In genomic region chr11:47304702-47305450, GRCm38 (mm10) we compare ENCODE assay signal across 10 mouse cellular contexts.
DNase-seq lines count a peak whose midpoint lies in the region; ATAC-seq and TF ChIP-seq lines count a peak whose summit lies in the region.
"Had no signal": no experiment of that assay in that cellular context is flagged by ENCODE, and none has a peak within 500 bp of the region (broad histone marks: within the 10 kb centered on the region; RNA-seq: fewer than 3 reads in every experiment).

No protein-coding gene starts in this region.

- H3K4me2 ChIP-seq in hindbrain, embryonic 14.5 days (replicated peaks): no peak overlapping the region
- H3K4me2 ChIP-seq in hindbrain, embryonic 11.5 days (replicated peaks; ENCODE audit: low read depth, low read length): no peak overlapping the region
- no peak overlapping the region for H3K4me2 ChIP-seq in kidney, embryonic 15.5 days
- H3K4me2 ChIP-seq in limb, embryonic 14.5 days (replicated peaks; ENCODE audit: low read depth, low read length, severe bottlenecking): no peak overlapping the region
- H3K4me2 ChIP-seq in midbrain, embryonic 11.5 days: no peak overlapping the region
- H3K4me2 ChIP-seq: hindbrain, embryonic 15.5 days had no signal

- H3K27ac ChIP-seq in hindbrain, embryonic 14.5 days: no peak overlapping the region
- no peak overlapping the region for H3K27ac ChIP-seq in hindbrain, embryonic 11.5 days (ENCODE audit: low read depth, low read length)
- no peak overlapping the region for H3K27ac ChIP-seq in kidney, embryonic 15.5 days
- H3K27ac ChIP-seq in limb, embryonic 14.5 days (replicated peaks; ENCODE audit: low read depth, low read length): peak overlapping the region; percentile 21; the same call in 1 of the 2 replicates
- H3K27ac ChIP-seq in midbrain, embryonic 11.5 days (ENCODE audit: low read depth, low read length): no peak overlapping the region
- H3K27ac ChIP-seq: hindbrain, embryonic 15.5 days had no signal

- no peak overlapping the region for H3K9ac ChIP-seq in hindbrain, embryonic 14.5 days
- no peak overlapping the region for H3K9ac ChIP-seq in hindbrain, embryonic 11.5 days (ENCODE audit: low read depth, low read length)
- H3K9ac ChIP-seq in kidney, embryonic 15.5 days: no peak overlapping the region
- H3K9ac ChIP-seq in limb, embryonic 14.5 days (ENCODE audit: low read depth, low read length, severe bottlenecking): no peak overlapping the region
- H3K9ac ChIP-seq in midbrain, embryonic 11.5 days (ENCODE audit: low read length): no peak overlapping the region
- H3K9ac ChIP-seq: hindbrain, embryonic 15.5 days had no signal

- H3K9me3 ChIP-seq in hindbrain, embryonic 14.5 days (ENCODE audit: control insufficient read depth, low read length): no peaks in the 10 kb centered on the region
- no peaks in the 10 kb centered on the region for H3K9me3 ChIP-seq in hindbrain, embryonic 11.5 days (ENCODE audit: control insufficient read depth, low read length)
- no peaks in the 10 kb centered on the region for H3K9me3 ChIP-seq in kidney, embryonic 15.5 days (replicated peaks)
- H3K9me3 ChIP-seq in limb, embryonic 14.5 days (ENCODE audit: control insufficient read depth, low read length): no peaks in the 10 kb centered on the region
- H3K9me3 ChIP-seq in midbrain, embryonic 11.5 days (ENCODE audit: control insufficient read depth, low read length): no peaks in the 10 kb centered on the region
- H3K9me3 ChIP-seq: hindbrain, embryonic 15.5 days had no signal

- WGBS in hindbrain, embryonic 14.5 days: 88% methylated on average over 12 of the region's 12 CpGs
- 90% methylated on average over 12 of the region's 12 CpGs for WGBS in hindbrain, embryonic 11.5 days
- WGBS in kidney, embryonic 15.5 days: 56% methylated on average over 12 of the region's 12 CpGs
- 73% methylated on average over 12 of the region's 12 CpGs for WGBS in limb, embryonic 14.5 days
- WGBS in midbrain, embryonic 11.5 days: 94% methylated on average over 12 of the region's 12 CpGs

- no peaks in the 10 kb centered on the region for H3K27me3 ChIP-seq in hindbrain, embryonic 14.5 days (ENCODE audit: control insufficient read depth, insufficient read depth, low read length)
- H3K27me3 ChIP-seq in hindbrain, embryonic 11.5 days (ENCODE audit: control insufficient read depth, insufficient read depth, low read length): no peaks in the 10 kb centered on the region
- H3K27me3 ChIP-seq in kidney, embryonic 15.5 days: no peaks in the 10 kb centered on the region
- no peaks in the 10 kb centered on the region for H3K27me3 ChIP-seq in limb, embryonic 14.5 days (ENCODE audit: control insufficient read depth, insufficient read depth, low read length)
- H3K27me3 ChIP-seq in midbrain, embryonic 11.5 days (ENCODE audit: control insufficient read depth, insufficient read depth, low read length): no peaks in the 10 kb centered on the region
- H3K27me3 ChIP-seq: hindbrain, embryonic 15.5 days had no signal

- DNase-seq in hindbrain, embryonic 14.5 days (ENCODE audit: low spot score): peak; percentile 46
- no peak for DNase-seq in hindbrain, embryonic 11.5 days (ENCODE audit: low spot score)
- peak; percentile 65 for DNase-seq in brain, embryonic 18.5 days (ENCODE audit: low read depth, low spot score)
- peak; percentile 75 for DNase-seq in limb, embryonic 14.5 days (ENCODE audit: low spot score)
- no peak for DNase-seq in thymus, postnatal 0 days (ENCODE audit: low spot score)
- DNase-seq in thymus, postnatal 25 days: no peak
- no peak for DNase-seq in midbrain, embryonic 11.5 days (ENCODE audit: low spot score, missing footprints)
- DNase-seq: midbrain, embryonic 14.5 days had no signal

- no peaks in the 10 kb centered on the region for H3K4me1 ChIP-seq in hindbrain, embryonic 14.5 days (replicated peaks; ENCODE audit: control insufficient read depth, insufficient read depth, low read length)
- H3K4me1 ChIP-seq in hindbrain, embryonic 11.5 days (replicated peaks; ENCODE audit: control insufficient read depth, insufficient read depth, low read length): no peaks in the 10 kb centered on the region
- H3K4me1 ChIP-seq in kidney, embryonic 15.5 days: peaks cover 13% of the 10 kb centered on the region
- peaks cover 13% of the 10 kb centered on the region; the same call in 1 of the 2 replicates for H3K4me1 ChIP-seq in limb, embryonic 14.5 days (ENCODE audit: control insufficient read depth, insufficient read depth, low read length)
- H3K4me1 ChIP-seq in midbrain, embryonic 11.5 days (ENCODE audit: control insufficient read depth, insufficient read depth, low read length): no peaks in the 10 kb centered on the region
- H3K4me1 ChIP-seq: hindbrain, embryonic 15.5 days had no signal

- H3K4me3 ChIP-seq in hindbrain, embryonic 14.5 days (replicated peaks; ENCODE audit: low read length): no peak overlapping the region
- no peak overlapping the region for H3K4me3 ChIP-seq in hindbrain, embryonic 11.5 days (ENCODE audit: low read depth, low read length)
- no peak overlapping the region for H3K4me3 ChIP-seq in kidney, embryonic 15.5 days (replicated peaks)
- no peak overlapping the region for H3K4me3 ChIP-seq in limb, embryonic 14.5 days (replicated peaks; ENCODE audit: low read length)
- H3K4me3 ChIP-seq in midbrain, embryonic 11.5 days (ENCODE audit: low read depth, low read length): no peak overlapping the region
- H3K4me3 ChIP-seq: hindbrain, embryonic 15.5 days had no signal

- ATAC-seq in hindbrain, embryonic 14.5 days (ENCODE audit: low FRiP score): no peak
- no peak for ATAC-seq in hindbrain, embryonic 11.5 days (ENCODE audit: low FRiP score)
- ATAC-seq in kidney, embryonic 15.5 days (replicated peaks; ENCODE audit: low FRiP score): 0 out of 2 replicates have a peak, but pooled peaks have one; percentile 36
- peak; percentile 26; the same call in 1 of the 2 replicates for ATAC-seq in limb, embryonic 14.5 days (ENCODE audit: low FRiP score, low read depth)
- ATAC-seq in midbrain, embryonic 11.5 days (ENCODE audit: low FRiP score): no peak

- no peaks in the 10 kb centered on the region for H3K36me3 ChIP-seq in hindbrain, embryonic 14.5 days (replicated peaks; ENCODE audit: control insufficient read depth, insufficient read depth)
- H3K36me3 ChIP-seq in hindbrain, embryonic 11.5 days (ENCODE audit: control insufficient read depth, insufficient read depth, low read length): no peaks in the 10 kb centered on the region
- no peaks in the 10 kb centered on the region for H3K36me3 ChIP-seq in kidney, embryonic 15.5 days
- H3K36me3 ChIP-seq in limb, embryonic 14.5 days (ENCODE audit: control insufficient read depth, insufficient read depth, low read length): no peaks in the 10 kb centered on the region
- no peaks in the 10 kb centered on the region for H3K36me3 ChIP-seq in midbrain, embryonic 11.5 days (ENCODE audit: control insufficient read depth, insufficient read depth, low read length)
- H3K36me3 ChIP-seq: hindbrain, embryonic 15.5 days had no signal

- TF ChIP-seq POLR2A in limb, embryonic 14.5 days (IDR thresholded peaks at IDR 0.05; ENCODE audit: borderline replicate concordance, extremely low read depth, insufficient read depth, insufficient read length): no peak

Comparison
In these comparisons a context has a peak if more than half of its experiments do, and no peak if none do; other contexts are left out.
1. DNase-seq: peak in hindbrain, embryonic 14.5 days (single experiment), brain, embryonic 18.5 days (single experiment) and limb, embryonic 14.5 days (single experiment); none in hindbrain, embryonic 11.5 days (single experiment), thymus, postnatal 0 days (single experiment), thymus, postnatal 25 days (single experiment) and midbrain, embryonic 11.5 days (single experiment).
2. ATAC-seq: peak in kidney, embryonic 15.5 days (single experiment) and limb, embryonic 14.5 days (single experiment); none in hindbrain, embryonic 14.5 days (single experiment), hindbrain, embryonic 11.5 days (single experiment) and midbrain, embryonic 11.5 days (single experiment).